Mouse (Mus musculus): Measurements from ENCODE around the gene Pigq. TPM values are rescaled to one million over a fixed set of nuclear protein-coding genes. Genes with fewer than 3 reads are reported as not detected.

Gene Pigq
- polyA plus RNA-seq, 1 experiment from 2014 or later, result 41.4 TPM

DNA sequence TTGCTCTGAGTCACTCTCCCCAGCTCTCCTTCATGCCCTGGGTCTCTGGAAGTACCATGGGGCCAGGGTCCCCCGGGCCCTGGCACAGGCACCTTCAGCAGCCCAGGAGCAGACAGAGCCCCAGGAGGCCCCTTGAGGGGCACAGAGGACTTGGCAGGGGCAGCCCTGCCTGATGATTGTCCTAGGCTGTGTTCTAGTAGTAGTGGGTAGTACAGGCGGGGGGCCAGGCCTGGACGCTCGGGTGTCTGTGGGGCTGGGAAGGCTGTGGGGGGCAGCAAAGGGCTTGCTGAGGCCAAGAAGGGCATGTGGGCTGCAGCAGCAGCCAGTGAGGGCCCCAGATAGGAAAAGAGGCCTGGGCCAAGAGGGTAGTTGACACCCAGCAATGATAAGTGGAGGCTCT lies 2.8 kb upstream of the Pigq start:
- H3K4me3 ChIP-seq (ENCODE audit: low read depth, low read length), result no peak overlapping the region
- H3K27ac ChIP-seq (replicated peaks; ENCODE audit: low read depth, low read length), result no peak overlapping the region
- peaks cover 7% of the 10 kb centered on the region; the same call in 1 of the 2 replicates for H3K4me1 ChIP-seq (ENCODE audit: control insufficient read depth, insufficient read depth, low read length)
- 82% methylated on average over 4 of the region's 4 CpGs for WGBS
- H3K36me3 ChIP-seq (replicated peaks; ENCODE audit: control insufficient read depth, insufficient read depth, low read depth, low read length), result no peaks in the 10 kb centered on the region
- no peak overlapping the region for H3K9ac ChIP-seq (replicated peaks; ENCODE audit: low read length)
- H3K4me2 ChIP-seq (ENCODE audit: low read depth, low read length), result no peak overlapping the region
- H3K9me3 ChIP-seq (replicated peaks; ENCODE audit: control insufficient read depth, low read length), result no peaks in the 10 kb centered on the region
- ATAC-seq (replicated peaks; ENCODE audit: insufficient number of reproducible peaks, low FRiP score, low TSS enrichment, low read depth) (no peak), DNase-seq (ENCODE audit: low spot score) (no peak)
- peaks cover 26% of the 10 kb centered on the region for H3K27me3 ChIP-seq (ENCODE audit: control insufficient read depth, insufficient read depth, low read length)

DNA sequence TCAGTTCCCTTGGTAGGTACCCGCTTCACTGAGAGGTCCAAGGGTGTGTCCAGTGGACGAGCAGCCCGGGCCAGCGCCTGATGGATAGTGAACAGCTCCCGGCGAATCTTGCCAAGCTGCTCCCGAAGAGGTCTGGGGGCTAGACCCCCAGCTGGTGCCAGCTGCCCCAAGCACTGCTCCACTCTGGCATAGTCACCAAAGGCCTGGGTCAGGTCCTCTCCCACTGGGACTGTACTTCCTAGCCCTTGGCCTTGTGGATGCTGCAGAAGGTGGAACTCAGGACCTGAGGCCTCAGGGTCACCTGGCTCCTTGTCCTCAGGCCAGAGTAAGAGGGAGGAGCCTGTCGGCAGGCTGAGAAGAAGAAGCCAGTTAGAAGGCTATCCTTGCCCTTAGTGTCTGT lies 2.2 kb upstream of the Pigq start:
- Histone ChIP-seq H3K4me1 (ENCODE audit: control insufficient read depth, insufficient read depth, low read length) (peaks cover 5% of the 10 kb centered on the region; the same call in 1 of the 2 replicates), H3K9me3 (replicated peaks; ENCODE audit: control insufficient read depth, low read length) (no peaks in the 10 kb centered on the region), H3K9ac (replicated peaks; ENCODE audit: low read length) (no peak overlapping the region), H3K4me2 (ENCODE audit: low read depth, low read length) (no peak overlapping the region), H3K4me3 (ENCODE audit: low read depth, low read length) (no peak overlapping the region), H3K27ac (replicated peaks; ENCODE audit: low read depth, low read length) (no peak overlapping the region), H3K36me3 (replicated peaks; ENCODE audit: control insufficient read depth, insufficient read depth, low read depth, low read length) (no peaks in the 10 kb centered on the region), H3K27me3 (ENCODE audit: control insufficient read depth, insufficient read depth, low read length) (peaks cover 19% of the 10 kb centered on the region)
- DNase-seq (ENCODE audit: low spot score), result no peak
- no peak for ATAC-seq (replicated peaks; ENCODE audit: insufficient number of reproducible peaks, low FRiP score, low TSS enrichment, low read depth)
- 81% methylated on average over 8 of the region's 8 CpGs for WGBS

- 0 out of 2 replicates have a peak, but pooled peaks cover 2% of the 10 kb centered on the region for H3K4me1 ChIP-seq (ENCODE audit: control insufficient read depth, insufficient read depth, low read length)
- H3K36me3 ChIP-seq (replicated peaks; ENCODE audit: control insufficient read depth, insufficient read depth, low read depth, low read length), result no peaks in the 10 kb centered on the region
- WGBS, result 75% methylated on average over 7 of the region's 7 CpGs
- H3K9ac ChIP-seq (replicated peaks; ENCODE audit: low read length), result no peak overlapping the region
- DNase-seq (ENCODE audit: low spot score) (no peak), ATAC-seq (replicated peaks; ENCODE audit: insufficient number of reproducible peaks, low FRiP score, low TSS enrichment, low read depth) (no peak)
- peaks cover 14% of the 10 kb centered on the region for H3K27me3 ChIP-seq (ENCODE audit: control insufficient read depth, insufficient read depth, low read length)
- H3K4me2 ChIP-seq (ENCODE audit: low read depth, low read length), result no peak overlapping the region
- no peak overlapping the region for H3K4me3 ChIP-seq (ENCODE audit: low read depth, low read length)
- H3K9me3 ChIP-seq (replicated peaks; ENCODE audit: control insufficient read depth, low read length), result no peaks in the 10 kb centered on the region
- no peak overlapping the region for H3K27ac ChIP-seq (replicated peaks; ENCODE audit: low read depth, low read length)
These were observed 1.6 kb upstream of the Pigq start for GRCm38 (mm10) chr17:25946349-25946748.

GRCm38 (mm10) chr17:25945517-25946155 lies 900 bp upstream of the Pigq start:
- 61% methylated on average over 9 of the region's 9 CpGs for WGBS
- no peak for ATAC-seq (replicated peaks; ENCODE audit: insufficient number of reproducible peaks, low FRiP score, low TSS enrichment, low read depth)
- Histone ChIP-seq H3K4me2 (ENCODE audit: low read depth, low read length) (no peak overlapping the region), H3K36me3 (replicated peaks; ENCODE audit: control insufficient read depth, insufficient read depth, low read depth, low read length) (no peaks in the 10 kb centered on the region), H3K27me3 (ENCODE audit: control insufficient read depth, insufficient read depth, low read length) (peaks cover 7% of the 10 kb centered on the region), H3K4me3 (ENCODE audit: low read depth, low read length) (no peak overlapping the region), H3K4me1 (ENCODE audit: control insufficient read depth, insufficient read depth, low read length) (no peaks in the 10 kb centered on the region; the same call in 1 of the 2 replicates), H3K27ac (replicated peaks; ENCODE audit: low read depth, low read length) (no peak overlapping the region), H3K9ac (replicated peaks; ENCODE audit: low read length) (no peak overlapping the region), H3K9me3 (replicated peaks; ENCODE audit: control insufficient read depth, low read length) (no peaks in the 10 kb centered on the region)
- no peak for DNase-seq (ENCODE audit: low spot score)

GRCm38 (mm10) chr17:25943769-25944168 lies 967 bp downstream of the Pigq start:
- 73% methylated on average over 9 of the region's 9 CpGs for WGBS
- H3K4me3 ChIP-seq (ENCODE audit: low read depth, low read length), result no peak overlapping the region

DNA sequence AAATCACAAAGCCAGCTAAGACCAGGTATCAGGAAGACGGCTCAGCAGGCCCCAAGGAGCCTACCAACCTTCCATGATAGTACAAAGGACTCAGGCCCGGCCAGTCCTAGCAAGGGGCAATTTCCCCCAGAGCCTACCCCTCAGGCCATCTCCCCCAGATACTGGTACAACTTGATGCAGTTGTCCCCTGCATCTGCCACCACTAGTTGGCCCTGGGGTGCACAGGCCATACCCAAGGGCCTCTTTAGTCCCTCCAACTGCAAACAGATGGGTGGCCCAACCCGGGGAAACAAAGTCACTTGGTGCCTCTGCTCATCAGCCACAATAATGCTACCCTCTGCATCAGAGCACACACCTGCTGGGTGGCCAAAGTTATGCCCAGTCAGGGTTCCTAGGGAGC lies 1.5 kb downstream of the Pigq start:
- no peak overlapping the region for H3K9ac ChIP-seq (replicated peaks; ENCODE audit: low read length)
- H3K27me3 ChIP-seq (ENCODE audit: control insufficient read depth, insufficient read depth, low read length), result no peaks in the 10 kb centered on the region
- H3K4me1 ChIP-seq (ENCODE audit: control insufficient read depth, insufficient read depth, low read length), result no peaks in the 10 kb centered on the region; the same call in 1 of the 2 replicates
- no peaks in the 10 kb centered on the region for H3K36me3 ChIP-seq (replicated peaks; ENCODE audit: control insufficient read depth, insufficient read depth, low read depth, low read length)
- ATAC-seq (replicated peaks; ENCODE audit: insufficient number of reproducible peaks, low FRiP score, low TSS enrichment, low read depth), result no peak
- H3K27ac ChIP-seq (replicated peaks; ENCODE audit: low read depth, low read length), result no peak overlapping the region
- no peaks in the 10 kb centered on the region for H3K9me3 ChIP-seq (replicated peaks; ENCODE audit: control insufficient read depth, low read length)
- DNase-seq (ENCODE audit: low spot score), result no peak
- H3K4me3 ChIP-seq (ENCODE audit: low read depth, low read length), result no peak overlapping the region
- no peak overlapping the region for H3K4me2 ChIP-seq (ENCODE audit: low read depth, low read length)
- 70% methylated on average over 3 of the region's 3 CpGs for WGBS

More at GRCm38 (mm10) chr17:25943769-25944168, 967 bp downstream of the Pigq start:
- Histone ChIP-seq H3K36me3 (replicated peaks; ENCODE audit: control insufficient read depth, insufficient read depth, low read depth, low read length) (no peaks in the 10 kb centered on the region), H3K27ac (replicated peaks; ENCODE audit: low read depth, low read length) (no peak overlapping the region), H3K27me3 (ENCODE audit: control insufficient read depth, insufficient read depth, low read length) (no peaks in the 10 kb centered on the region), H3K4me1 (ENCODE audit: control insufficient read depth, insufficient read depth, low read length) (no peaks in the 10 kb centered on the region; the same call in 1 of the 2 replicates), H3K9me3 (replicated peaks; ENCODE audit: control insufficient read depth, low read length) (no peaks in the 10 kb centered on the region), H3K9ac (replicated peaks; ENCODE audit: low read length) (no peak overlapping the region), H3K4me2 (ENCODE audit: low read depth, low read length) (peak overlapping the region; percentile 8; the same call in 1 of the 2 replicates)
- no peak for DNase-seq (ENCODE audit: low spot score)
- ATAC-seq (replicated peaks; ENCODE audit: insufficient number of reproducible peaks, low FRiP score, low TSS enrichment, low read depth), result no peak

GRCm38 (mm10) chr17:25942597-25943151 lies 2.1 kb downstream of the Pigq start:
- Histone ChIP-seq H3K27ac (replicated peaks; ENCODE audit: low read depth, low read length) (no peak overlapping the region), H3K27me3 (ENCODE audit: control insufficient read depth, insufficient read depth, low read length) (no peaks in the 10 kb centered on the region), H3K36me3 (replicated peaks; ENCODE audit: control insufficient read depth, insufficient read depth, low read depth, low read length) (no peaks in the 10 kb centered on the region), H3K4me3 (ENCODE audit: low read depth, low read length) (peak overlapping the region; percentile 70; the same call in 1 of the 2 replicates), H3K9me3 (replicated peaks; ENCODE audit: control insufficient read depth, low read length) (no peaks in the 10 kb centered on the region), H3K9ac (replicated peaks; ENCODE audit: low read length) (peak overlapping the region; percentile 19), H3K4me2 (ENCODE audit: low read depth, low read length) (no peak overlapping the region), H3K4me1 (ENCODE audit: control insufficient read depth, insufficient read depth, low read length) (no peaks in the 10 kb centered on the region; the same call in 1 of the 2 replicates)
- 77% methylated on average over 2 of the region's 2 CpGs for whole genome bisulfite sequencing
- DNase-seq (ENCODE audit: low spot score), result no peak
- ATAC-seq (replicated peaks; ENCODE audit: insufficient number of reproducible peaks, low FRiP score, low TSS enrichment, low read depth), result no peak

- Histone ChIP-seq H3K27ac (replicated peaks; ENCODE audit: low read depth, low read length) (peak overlapping the region; percentile 87), H3K36me3 (replicated peaks; ENCODE audit: control insufficient read depth, insufficient read depth, low read depth, low read length) (no peaks in the 10 kb centered on the region; the same call in 1 of the 2 replicates), H3K9ac (replicated peaks; ENCODE audit: low read length) (peak overlapping the region; percentile 93), H3K4me2 (ENCODE audit: low read depth, low read length) (peak overlapping the region; percentile 55), H3K4me1 (ENCODE audit: control insufficient read depth, insufficient read depth, low read length) (no peaks in the 10 kb centered on the region; the same call in 1 of the 2 replicates), H3K4me3 (ENCODE audit: low read depth, low read length) (peak overlapping the region; percentile 70), H3K9me3 (replicated peaks; ENCODE audit: control insufficient read depth, low read length) (no peaks in the 10 kb centered on the region), H3K27me3 (ENCODE audit: control insufficient read depth, insufficient read depth, low read length) (no peaks in the 10 kb centered on the region)
- 4% methylated on average over 53 of the region's 54 CpGs for WGBS
- ATAC-seq (replicated peaks; ENCODE audit: insufficient number of reproducible peaks, low FRiP score, low TSS enrichment, low read depth) (peak; percentile 40; the same call in 1 of the 2 replicates), DNase-seq (ENCODE audit: low spot score) (peak; percentile 76)
These were observed 3.1 kb downstream of the Pigq start for GRCm38 (mm10) chr17:25941511-25942241.

All from embryonic facial prominence, embryonic 11.5 days (tissue).